Mouse (Mus musculus) C2C12 (cell line): ENCODE results near the gene Slc2a4.
A peak's percentile ranks its signal among the peaks of the same experiment; 100 is the strongest.

Experiments
- CTCF ChIP-seq: IDR thresholded peaks from one replicate; pipeline ENCODE4 v1.5.1; 2011; ENCODE audit not compliant: control insufficient read depth, insufficient read depth, insufficient read length
- MAX ChIP-seq: IDR thresholded peaks from one replicate; pipeline ENCODE4 v1.6.1; 2011; ENCODE audit warnings: mild to moderate bottlenecking, control low read depth
- MYOG ChIP-seq: IDR thresholded peaks from one replicate; pipeline ENCODE4 v1.6.1; 2011; ENCODE audit not compliant: control insufficient read depth, insufficient read length; ENCODE audit errors: extremely low read depth
- USF1 ChIP-seq: IDR thresholded peaks from one replicate; pipeline ENCODE4 v1.6.1; 2011; ENCODE audit warnings: low read depth, mild to moderate bottlenecking, control low read depth, moderate library complexity

GRCm38 (mm10) chr11:69921114-69922011 is 26.6 kb downstream of the Slc2a4 start, which contains the start of gene Eif5a:
- TF ChIP-seq CTCF (peak; percentile 49), MYOG (no peak), MAX (peak; percentile 99), USF1 (peak; percentile 93)
